Mouse (Mus musculus): Measurements from ENCODE around the gene Plch1.

The Plch1 gene

GRCm38 (mm10) chr3:63693694-63694093, 205.6 kb downstream of the Plch1 start:
- no peak for DNase-seq (ENCODE audit: low read depth, low spot score)

GRCm38 (mm10) chr3:63692727-63693126, 206.5 kb downstream of the Plch1 start:
- no peak for DNase-seq (ENCODE audit: low read depth, low spot score)

- no peak for DNase-seq (ENCODE audit: low read depth, low spot score)
Measured at GRCm38 (mm10) chr3:63668779-63669178, 230.5 kb downstream of the Plch1 start.

GRCm38 (mm10) chr3:63665307-63665706, 234.0 kb downstream of the Plch1 start:
- DNase-seq (ENCODE audit: low read depth, low spot score): no peak

- no peak for DNase-seq (ENCODE audit: low read depth, low spot score)
Measured at GRCm38 (mm10) chr3:63664575-63665243, 234.6 kb downstream of the Plch1 start.

All from skeletal muscle tissue, adult 2 months (tissue).